Mouse (Mus musculus): ENCODE measurements at regions not wholly inside any gene's neighbourhood (a gene's known extent, or its start where the extent isn't known, plus 50 kb on each side); places are given as distances from the start of the nearest gene placed in this dataset.

- no peak for TF ChIP-seq ZC3H11A (IDR thresholded peaks at IDR 0.05; ENCODE audit: borderline replicate concordance, low read depth, low read length)
- no peak for TF ChIP-seq HCFC1 (IDR thresholded peaks at IDR 0.05; ENCODE audit: borderline replicate concordance, insufficient read depth, low read length)
- TF ChIP-seq MAFK (IDR thresholded peaks at IDR 0.05; ENCODE audit: insufficient read depth, low read depth, low read length): no peak
- no peak for TF ChIP-seq CHD2 (IDR thresholded peaks at IDR 0.05; ENCODE audit: low read depth, low read length)
Observed at GRCm38 (mm10) chr14:76625589-76626368, 69.1 kb upstream of the Serp2 start.
